Mouse (Mus musculus) midbrain, embryonic 11.5 days (tissue): ENCODE measurements at regions not wholly inside any gene's neighbourhood (a gene's known extent, or its start where the extent isn't known, plus 50 kb on each side); places are given as distances from the start of the nearest gene placed in this dataset.

Source experiments
- ATAC-seq: fragments of 200-750 bp; cut with Nextera tagmentation; 2 replicates; pipeline ENCODE4 v1.8.0; 2017; ENCODE audit warnings: moderate TSS enrichment, moderate library complexity; ENCODE audit not compliant: low FRiP score
- DNase-seq: peaks from one replicate; pipeline ENCODE4 v3.0.0; 2015; ENCODE audit warnings: low spot score; ENCODE audit errors: missing footprints
- H3K27ac ChIP-seq: fragments of 300-500 bp; sonication (generic); 2 replicates; pipeline ENCODE4 v1.5.1; 2014; ENCODE audit warnings: low read depth, low read length
- H3K27me3 ChIP-seq: fragments of 300-500 bp; sonication (generic); 2 replicates; pipeline ENCODE4 v1.6.1; 2014; ENCODE audit warnings: mild to moderate bottlenecking, low read length, moderate library complexity, mixed read lengths; ENCODE audit not compliant: control insufficient read depth, insufficient read depth
- H3K36me3 ChIP-seq: fragments of 300-500 bp; sonication (generic); 2 replicates; pipeline ENCODE4 v1.6.1; 2014; ENCODE audit warnings: mild to moderate bottlenecking, low read length, moderate library complexity, mixed read lengths; ENCODE audit not compliant: control insufficient read depth, insufficient read depth
- H3K4me1 ChIP-seq: fragments of 300-500 bp; sonication (generic); 2 replicates; pipeline ENCODE4 v1.6.1; 2014; ENCODE audit warnings: low read length; ENCODE audit not compliant: control insufficient read depth, insufficient read depth
- H3K4me2 ChIP-seq: fragments of 300-500 bp; sonication (generic); 2 replicates; pipeline ENCODE4 v1.6.1; 2014; ENCODE audit warnings: mild to moderate bottlenecking, moderate library complexity
- H3K4me3 ChIP-seq: fragments of 300-500 bp; sonication (generic); 2 replicates; pipeline ENCODE4 v1.5.1; 2014; ENCODE audit warnings: low read depth, low read length
- H3K9ac ChIP-seq: fragments of 300-500 bp; sonication (generic); 2 replicates; pipeline ENCODE4 v1.6.1; 2014; ENCODE audit warnings: low read length
- H3K9me3 ChIP-seq: fragments of 300-500 bp; sonication (generic); 2 replicates; pipeline ENCODE4 v1.6.1; 2016; ENCODE audit warnings: low read length; ENCODE audit not compliant: control insufficient read depth
- WGBS: fragments of 180-500 bp; shearing (Covaris S2); extraction: QIAGEN DNeasy Blood & Tissue Kit; methylation state at CpG from one replicate; pipeline ENCODE4 v1.1.7; 2014; 5-methylcytosine and 5-hydroxymethylcytosine counted together

DNA sequence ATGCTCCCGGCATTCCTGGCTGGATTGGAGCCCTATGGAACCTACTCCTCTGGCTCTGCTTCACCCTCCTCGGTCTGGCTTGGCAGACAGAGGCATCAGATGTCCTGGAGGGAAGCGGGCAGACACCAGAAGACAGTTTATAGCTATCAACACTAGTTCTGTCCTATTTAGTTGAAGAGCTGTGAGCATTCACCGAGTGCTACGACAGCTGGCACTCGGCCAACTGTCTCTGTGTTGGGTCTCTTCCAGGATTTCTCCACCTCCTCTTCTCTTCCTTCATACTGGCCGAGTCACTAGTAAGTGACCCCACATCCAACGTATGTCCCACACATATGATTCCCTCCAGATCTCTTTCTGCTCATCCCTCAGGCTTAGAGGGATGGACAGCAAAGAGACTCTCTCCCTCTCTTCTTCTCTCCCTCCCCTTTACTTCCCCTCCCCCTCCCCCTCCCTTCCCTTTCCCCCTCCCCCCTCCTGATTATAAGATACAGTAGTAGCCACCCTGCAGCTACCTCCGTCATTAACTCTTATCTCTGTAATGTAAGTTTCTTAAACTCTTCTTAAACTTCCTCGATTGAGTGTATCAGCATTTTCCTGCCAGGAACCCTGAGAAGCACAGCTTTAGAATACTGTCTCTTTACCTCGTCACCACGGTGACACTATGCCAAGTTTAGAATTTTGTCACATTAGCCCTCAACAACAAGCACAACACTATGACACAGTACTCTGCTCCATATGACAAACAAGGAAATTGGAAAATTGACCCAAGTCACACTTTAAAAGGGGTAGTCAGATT is 68.1 kb upstream of the Dab2 start:
- H3K27ac ChIP-seq = no peak overlapping the region
- H3K36me3 ChIP-seq = no peaks in the 10 kb centered on the region
- ATAC-seq = no peak
- H3K4me2 ChIP-seq = no peak overlapping the region
- 94% methylated on average over 12 of the region's 12 CpGs for WGBS
- H3K4me3 ChIP-seq = no peak overlapping the region
- no peaks in the 10 kb centered on the region for H3K27me3 ChIP-seq
- H3K9me3 ChIP-seq = no peaks in the 10 kb centered on the region
- no peak overlapping the region for H3K9ac ChIP-seq
- DNase-seq = no peak
- no peaks in the 10 kb centered on the region for H3K4me1 ChIP-seq

GRCm38 (mm10) chr15:6233621-6234020 is 66.0 kb upstream of the Dab2 start:
- Histone ChIP-seq H3K4me1 (no peaks in the 10 kb centered on the region), H3K4me2 (no peak overlapping the region), H3K27me3 (no peaks in the 10 kb centered on the region), H3K9me3 (no peaks in the 10 kb centered on the region), H3K36me3 (no peaks in the 10 kb centered on the region), H3K27ac (no peak overlapping the region), H3K9ac (no peak overlapping the region), H3K4me3 (no peak overlapping the region)
- WGBS = 79% methylated on average over 3 of the region's 3 CpGs
- DNase-seq (no peak), ATAC-seq (no peak)

DNA sequence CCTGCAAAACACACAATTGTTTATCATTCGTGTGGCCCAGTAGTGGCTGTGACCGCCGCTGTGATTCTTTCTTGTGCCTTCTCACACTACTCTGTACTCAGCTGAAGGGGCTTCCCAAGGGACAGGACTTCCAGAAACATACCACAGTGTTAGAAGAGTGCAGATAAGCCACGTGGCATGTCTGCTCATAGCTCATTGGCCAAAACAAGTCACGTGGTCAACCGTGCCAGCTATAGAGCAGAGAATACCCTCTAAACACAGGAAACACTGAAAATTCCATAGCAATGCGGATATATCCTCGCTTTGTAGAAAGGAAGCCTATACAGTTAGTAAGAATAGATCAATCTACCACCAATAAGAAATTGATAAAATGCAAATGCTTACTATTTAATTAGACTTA is 63.0 kb upstream of the Dab2 start:
- no peaks in the 10 kb centered on the region for H3K27me3 ChIP-seq
- no peak overlapping the region for H3K9ac ChIP-seq
- no peaks in the 10 kb centered on the region for H3K9me3 ChIP-seq
- H3K4me3 ChIP-seq = no peak overlapping the region
- WGBS = 91% methylated on average over 8 of the region's 8 CpGs
- ATAC-seq (no peak), DNase-seq (no peak)
- no peaks in the 10 kb centered on the region for H3K36me3 ChIP-seq
- H3K4me2 ChIP-seq = no peak overlapping the region
- no peak overlapping the region for H3K27ac ChIP-seq
- H3K4me1 ChIP-seq = no peaks in the 10 kb centered on the region

GRCm38 (mm10) chr15:6237726-6238125 is 61.9 kb upstream of the Dab2 start:
- DNase-seq (peak; percentile 85), ATAC-seq (no peak)
- no peak overlapping the region for H3K4me2 ChIP-seq
- no peaks in the 10 kb centered on the region for H3K4me1 ChIP-seq
- no peak overlapping the region for H3K9ac ChIP-seq
- WGBS = 71% methylated on average over 8 of the region's 8 CpGs
- H3K36me3 ChIP-seq = no peaks in the 10 kb centered on the region
- no peaks in the 10 kb centered on the region for H3K27me3 ChIP-seq
- H3K27ac ChIP-seq = no peak overlapping the region
- H3K9me3 ChIP-seq = no peaks in the 10 kb centered on the region
- no peak overlapping the region for H3K4me3 ChIP-seq

GRCm38 (mm10) chr15:6238133-6238532 is 61.5 kb upstream of the Dab2 start:
- no peaks in the 10 kb centered on the region for H3K9me3 ChIP-seq
- ATAC-seq (peak; percentile 76; the same call in 1 of the 2 replicates), DNase-seq (peak; percentile 94)
- H3K9ac ChIP-seq = no peak overlapping the region
- H3K27ac ChIP-seq = no peak overlapping the region
- no peaks in the 10 kb centered on the region for H3K27me3 ChIP-seq
- no peaks in the 10 kb centered on the region for H3K4me1 ChIP-seq
- H3K4me2 ChIP-seq = no peak overlapping the region
- H3K36me3 ChIP-seq = no peaks in the 10 kb centered on the region
- 8% methylated on average over 6 of the region's 6 CpGs for WGBS
- no peak overlapping the region for H3K4me3 ChIP-seq

DNA sequence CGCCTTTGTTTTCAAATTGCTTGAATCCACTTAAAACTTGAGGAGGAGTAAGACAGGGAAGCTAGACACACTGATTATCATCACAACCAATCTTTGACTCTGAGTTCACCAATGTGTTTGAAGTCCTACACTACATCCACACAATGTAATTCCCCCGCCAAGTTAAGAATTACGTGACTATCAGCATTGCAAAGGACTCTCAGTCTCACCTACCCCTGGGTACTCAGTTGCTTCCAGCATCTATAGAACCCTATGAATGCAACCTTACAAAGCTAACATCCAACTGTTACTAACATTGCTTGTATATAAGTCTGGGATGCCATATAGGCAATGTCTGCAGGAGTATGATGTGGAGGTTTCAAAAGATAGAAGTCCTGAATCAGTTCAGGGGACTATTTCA is 60.8 kb upstream of the Dab2 start:
- Histone ChIP-seq H3K4me2 (no peak overlapping the region), H3K27ac (no peak overlapping the region), H3K27me3 (no peaks in the 10 kb centered on the region), H3K4me3 (no peak overlapping the region), H3K36me3 (no peaks in the 10 kb centered on the region), H3K9ac (no peak overlapping the region), H3K9me3 (no peaks in the 10 kb centered on the region), H3K4me1 (no peaks in the 10 kb centered on the region)
- ATAC-seq (no peak), DNase-seq (no peak)
- 85% methylated on average over 3 of the region's 3 CpGs for WGBS

DNA sequence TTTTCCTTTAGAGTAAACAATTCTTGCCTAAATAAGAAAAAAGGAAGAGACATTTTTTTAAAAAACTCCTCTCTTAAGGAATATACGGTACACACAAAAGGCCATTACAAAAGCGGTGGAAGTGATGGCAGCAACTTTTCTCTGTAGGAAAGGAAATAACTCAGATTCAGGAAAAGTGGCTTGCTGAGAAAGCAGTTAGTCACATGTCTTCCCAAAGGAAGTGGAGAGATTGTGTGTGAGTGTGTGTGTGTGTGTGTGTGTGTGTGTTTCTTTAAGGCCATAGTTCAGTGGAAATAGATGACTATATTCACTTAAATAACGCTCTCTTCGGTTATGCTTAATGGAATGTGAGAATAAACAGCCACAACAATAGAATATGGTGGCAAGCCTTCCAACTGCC is 57.5 kb upstream of the Dab2 start:
- Histone ChIP-seq H3K27ac (no peak overlapping the region), H3K4me2 (no peak overlapping the region), H3K27me3 (no peaks in the 10 kb centered on the region), H3K9me3 (no peaks in the 10 kb centered on the region), H3K4me3 (no peak overlapping the region), H3K4me1 (no peaks in the 10 kb centered on the region), H3K36me3 (no peaks in the 10 kb centered on the region), H3K9ac (no peak overlapping the region)
- WGBS = 84% methylated on average over 4 of the region's 4 CpGs
- ATAC-seq (no peak), DNase-seq (no peak)

- no peak for DNase-seq
- 29% methylated on average over 7 of the region's 7 CpGs for WGBS
- Histone ChIP-seq H3K4me1 (no peaks in the 10 kb centered on the region), H3K9me3 (no peaks in the 10 kb centered on the region), H3K36me3 (no peaks in the 10 kb centered on the region), H3K4me3 (no peak overlapping the region), H3K4me2 (no peak overlapping the region), H3K27ac (no peak overlapping the region), H3K27me3 (no peaks in the 10 kb centered on the region), H3K9ac (no peak overlapping the region)
- ATAC-seq = no peak
Measured at GRCm38 (mm10) chr15:6244401-6244800, 55.2 kb upstream of the Dab2 start.

- H3K9me3 ChIP-seq = no peaks in the 10 kb centered on the region
- no peak overlapping the region for H3K9ac ChIP-seq
- H3K27me3 ChIP-seq = no peaks in the 10 kb centered on the region
- no peak overlapping the region for H3K4me2 ChIP-seq
- DNase-seq (peak; percentile 39), ATAC-seq (no peak)
- WGBS = 81% methylated on average over 9 of the region's 9 CpGs
- H3K4me1 ChIP-seq = no peaks in the 10 kb centered on the region
- H3K27ac ChIP-seq = no peak overlapping the region
- no peak overlapping the region for H3K4me3 ChIP-seq
- H3K36me3 ChIP-seq = no peaks in the 10 kb centered on the region
Measured at GRCm38 (mm10) chr15:6245950-6246894, 53.4 kb upstream of the Dab2 start.
